Mouse (Mus musculus) limb, embryonic 15.5 days (tissue): ENCODE measurements around the gene Ppib. TPM values are rescaled to one million over a fixed set of nuclear protein-coding genes. Genes with fewer than 3 reads are reported as not detected.

Experiments used
- ATAC-seq: fragments of 200-750 bp; cut with Nextera tagmentation; 2 replicates; pipeline ENCODE4 v1.8.0; 2017; ENCODE audit warnings: low read depth, moderate TSS enrichment; ENCODE audit not compliant: insufficient number of reproducible peaks, low FRiP score, low TSS enrichment
- H3K27ac ChIP-seq: fragments of 300-500 bp; sonication (generic); 2 replicates; pipeline ENCODE4 v1.5.1; 2015; ENCODE audit warnings: moderate library complexity, mild to moderate bottlenecking, inconsistent platforms
- H3K27me3 ChIP-seq: fragments of 300-500 bp; sonication (generic); 2 replicates; pipeline ENCODE4 v1.6.1; 2015; ENCODE audit warnings: inconsistent platforms
- H3K36me3 ChIP-seq: fragments of 300-500 bp; sonication (generic); 2 replicates; pipeline ENCODE4 v1.6.1; 2015; ENCODE audit warnings: inconsistent platforms
- H3K4me1 ChIP-seq: fragments of 300-500 bp; sonication (generic); 2 replicates; pipeline ENCODE4 v1.6.1; 2015; ENCODE audit warnings: inconsistent platforms
- H3K4me2 ChIP-seq: fragments of 300-500 bp; sonication (generic); 2 replicates; pipeline ENCODE4 v1.6.1; 2015; ENCODE audit warnings: mild to moderate bottlenecking, inconsistent platforms
- H3K4me3 ChIP-seq: fragments of 300-500 bp; sonication (generic); 2 replicates; pipeline ENCODE4 v1.5.1; 2015; ENCODE audit warnings: mild to moderate bottlenecking, inconsistent platforms
- H3K9ac ChIP-seq: fragments of 300-500 bp; sonication (generic); 2 replicates; pipeline ENCODE4 v1.6.1; 2015; ENCODE audit warnings: inconsistent platforms
- H3K9me3 ChIP-seq: fragments of 300-500 bp; sonication (generic); 2 replicates; pipeline ENCODE4 v1.6.1; 2016; ENCODE audit warnings: inconsistent platforms
- WGBS: fragments of 180-500 bp; shearing (Covaris S2); methylation state at CpG from one replicate; pipeline ENCODE4 v1.1.7; 2015; 5-methylcytosine and 5-hydroxymethylcytosine counted together
- polyA plus RNA-seq: library from polyadenylated mRNA; unstranded; fragments of >200 nt; fragmentation: Nextera tagmentation; extraction: Ambion mirVana; gene quantifications from 2 replicates; pipeline ENCODE4 v1.2.1, GENCODE M21; 2015

The Ppib gene
- polyA plus RNA-seq, result 775 and 785 TPM in 2 replicates

DNA sequence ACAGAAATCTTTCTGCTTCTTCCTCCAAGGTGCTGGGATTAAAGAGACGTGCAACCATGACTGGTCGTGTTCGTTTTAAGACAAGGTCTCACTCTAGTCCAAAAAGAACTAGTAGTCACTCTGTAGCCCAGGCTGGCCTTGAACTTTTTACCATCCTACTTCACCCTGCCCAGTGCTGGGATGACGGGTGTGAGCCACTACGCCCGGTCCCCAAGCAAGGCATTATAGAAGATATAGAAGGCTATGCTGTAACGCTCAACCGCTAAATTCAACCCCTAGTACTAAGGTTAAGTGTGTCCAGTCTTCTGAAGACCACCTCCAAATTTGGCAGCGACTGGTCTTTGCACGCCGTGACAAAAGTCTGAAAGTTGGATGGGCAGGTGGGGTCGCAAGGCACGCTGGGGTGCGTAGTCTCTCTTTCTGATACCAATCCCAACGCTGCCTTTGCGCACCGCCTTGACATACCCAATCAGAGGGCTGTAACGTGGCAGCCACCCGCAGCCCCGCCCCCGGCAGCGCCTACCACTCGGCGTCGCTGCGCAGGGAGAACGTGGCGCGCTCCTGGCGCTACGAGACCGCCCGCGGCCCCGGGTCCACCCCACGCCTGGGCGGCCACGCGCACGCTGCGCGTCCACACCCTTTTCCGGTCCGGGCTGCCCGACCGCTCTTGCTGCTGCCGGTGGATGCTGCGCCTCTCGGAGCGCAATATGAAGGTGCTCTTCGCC is at the start of gene Ppib:
TSS of gene Ppib (plus strand) at position 640 of the 725 bp plus-strand sequence.
- Histone ChIP-seq H3K4me3 (peak within 1 kb of the TSS; percentile 80), H3K4me2 (peak within 1 kb of the TSS; percentile 74), H3K9me3 (no peaks in the 10 kb centered on the region), H3K4me1 (peaks cover 16% of the 10 kb centered on the region), H3K27me3 (no peaks in the 10 kb centered on the region), H3K36me3 (peaks cover 22% of the 10 kb centered on the region), H3K27ac (peak within 1 kb of the TSS; percentile 88), H3K9ac (peak within 1 kb of the TSS; percentile 90)
- WGBS, result 1% methylated on average over 51 of the region's 51 CpGs
- peak; percentile 97 for ATAC-seq

DNA sequence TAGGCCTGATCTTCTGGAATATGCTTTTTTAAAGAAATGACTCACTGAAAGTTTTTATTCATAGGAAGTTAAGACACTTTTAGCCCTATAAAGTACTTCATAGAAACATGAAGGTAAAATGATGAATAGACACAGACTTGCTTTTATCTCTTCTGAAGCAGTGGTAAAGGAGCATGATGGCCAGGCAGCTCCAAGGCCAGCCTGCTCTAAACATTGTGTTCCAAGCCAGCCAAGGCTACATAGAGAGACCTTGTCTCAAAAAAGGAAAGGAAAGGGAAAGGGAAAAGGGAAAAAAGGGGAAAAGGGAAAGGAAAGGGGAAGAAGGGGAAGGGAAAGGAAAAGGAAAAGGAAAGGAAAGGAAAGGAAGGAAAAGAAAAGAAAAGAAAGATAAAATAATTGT is 39.4 kb upstream of the Ppib start:
- Histone ChIP-seq H3K36me3 (peaks cover 10% of the 10 kb centered on the region), H3K27ac (no peak overlapping the region), H3K4me1 (no peaks in the 10 kb centered on the region), H3K27me3 (no peaks in the 10 kb centered on the region), H3K9me3 (no peaks in the 10 kb centered on the region), H3K9ac (no peak overlapping the region), H3K4me2 (no peak overlapping the region), H3K4me3 (no peak overlapping the region)
- ATAC-seq, result no peak

DNA sequence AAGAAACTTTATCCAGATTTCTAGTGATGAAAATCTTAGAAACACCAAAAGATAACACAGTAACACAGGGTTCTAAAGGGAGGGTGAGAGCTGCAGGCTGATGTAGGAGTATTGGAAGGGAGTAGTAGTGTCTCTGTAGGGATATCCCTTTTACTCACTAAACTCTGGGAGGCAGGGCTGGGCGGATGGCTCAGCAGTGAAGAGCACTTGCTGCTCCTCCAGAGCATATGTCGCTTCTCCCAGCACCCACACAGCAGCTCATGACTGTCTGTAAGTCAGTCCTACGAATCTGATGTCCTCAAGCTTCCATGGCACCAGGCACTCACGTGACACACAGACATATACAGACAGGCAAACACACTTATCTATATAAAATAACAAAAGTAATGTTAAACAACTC is 21.9 kb upstream of the Ppib start:
- no peak overlapping the region for H3K4me3 ChIP-seq
- no peak overlapping the region for H3K9ac ChIP-seq
- no peak for ATAC-seq
- H3K9me3 ChIP-seq, result no peaks in the 10 kb centered on the region
- WGBS, result 86% methylated on average over 4 of the region's 4 CpGs
- H3K36me3 ChIP-seq, result peaks cover 55% of the 10 kb centered on the region
- H3K4me1 ChIP-seq, result no peaks in the 10 kb centered on the region
- H3K27me3 ChIP-seq, result no peaks in the 10 kb centered on the region
- no peak overlapping the region for H3K4me2 ChIP-seq
- no peak overlapping the region for H3K27ac ChIP-seq

DNA sequence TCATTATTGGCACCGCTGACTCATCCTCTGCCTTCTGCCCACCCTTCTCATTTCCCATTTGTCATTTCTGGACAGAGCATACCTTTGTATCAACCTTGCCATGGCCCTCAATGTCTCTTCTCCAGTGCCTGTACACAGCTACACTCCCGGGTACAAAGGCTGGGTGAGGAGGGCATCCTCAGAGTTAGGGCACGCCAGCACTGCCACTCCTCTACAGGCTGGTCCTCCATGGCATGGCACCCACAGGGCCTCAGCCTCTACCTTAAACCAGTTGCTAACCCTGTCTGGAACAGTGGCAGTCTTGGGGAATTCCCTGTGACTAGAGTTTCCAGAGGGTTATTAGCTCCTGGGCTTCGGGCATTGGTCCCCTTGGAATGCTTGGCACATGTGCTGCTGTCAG is 21.4 kb upstream of the Ppib start:
- WGBS, result 93% methylated on average over 4 of the region's 4 CpGs
- H3K36me3 ChIP-seq, result peaks cover 53% of the 10 kb centered on the region
- no peaks in the 10 kb centered on the region for H3K4me1 ChIP-seq

DNA sequence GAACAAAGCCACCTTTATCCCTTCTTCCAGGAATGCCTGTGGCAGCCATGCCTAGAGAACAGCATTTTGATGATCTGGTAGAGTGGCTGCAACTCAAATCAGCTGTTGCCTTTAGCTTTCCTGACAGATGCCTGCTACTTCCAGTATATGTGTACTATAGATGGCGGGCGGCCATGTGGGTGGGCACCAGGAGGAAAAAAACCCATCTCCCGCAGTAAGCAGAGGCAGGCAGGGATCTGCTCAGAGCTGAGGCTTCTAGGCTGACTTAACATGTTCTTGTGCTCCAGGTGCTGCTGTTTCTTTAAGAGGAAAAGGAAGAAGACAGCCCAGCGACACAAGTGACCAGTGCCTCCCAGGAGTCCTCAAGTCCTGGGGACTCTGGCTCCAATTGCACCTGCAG is 20.7 kb upstream of the Ppib start:
- no peak overlapping the region for H3K4me3 ChIP-seq
- H3K9ac ChIP-seq, result no peak overlapping the region
- no peak overlapping the region for H3K27ac ChIP-seq
- H3K36me3 ChIP-seq, result peaks cover 46% of the 10 kb centered on the region
- no peaks in the 10 kb centered on the region for H3K9me3 ChIP-seq
- H3K27me3 ChIP-seq, result no peaks in the 10 kb centered on the region
- no peak overlapping the region for H3K4me2 ChIP-seq
- H3K4me1 ChIP-seq, result no peaks in the 10 kb centered on the region
- 74% methylated on average over 4 of the region's 4 CpGs for WGBS
- ATAC-seq, result no peak

More for the DNA sequence above, 21.4 kb upstream of the Ppib start:
- Histone ChIP-seq H3K4me3 (no peak overlapping the region), H3K27ac (no peak overlapping the region), H3K9me3 (no peaks in the 10 kb centered on the region), H3K27me3 (no peaks in the 10 kb centered on the region), H3K4me2 (no peak overlapping the region), H3K9ac (no peak overlapping the region)
- no peak for ATAC-seq

DNA sequence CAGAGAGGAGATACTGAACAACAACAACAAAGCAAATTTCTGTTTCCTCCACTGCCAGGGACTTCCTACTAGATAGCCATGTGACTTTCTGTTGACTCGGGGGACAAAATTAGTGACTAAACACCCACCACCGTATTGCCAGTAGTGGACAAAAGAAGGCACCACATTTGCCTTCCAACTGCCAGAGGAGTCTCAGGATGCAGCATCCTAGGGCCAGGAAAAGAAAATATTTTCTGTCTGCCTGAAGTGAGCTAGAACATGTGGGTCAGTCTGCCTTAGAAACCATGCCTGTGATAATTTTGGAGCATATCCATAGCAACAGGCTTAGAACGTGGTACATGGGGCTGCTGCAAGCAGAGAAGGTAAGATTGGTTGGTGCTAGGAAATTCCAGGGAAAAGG is 19.2 kb upstream of the Ppib start:
- 89% methylated on average over 3 of the region's 3 CpGs for WGBS
- H3K36me3 ChIP-seq, result peaks cover 37% of the 10 kb centered on the region
- H3K4me3 ChIP-seq, result no peak overlapping the region
- H3K4me2 ChIP-seq, result no peak overlapping the region
- ATAC-seq, result no peak
- H3K4me1 ChIP-seq, result no peaks in the 10 kb centered on the region
- H3K9ac ChIP-seq, result no peak overlapping the region
- no peaks in the 10 kb centered on the region for H3K27me3 ChIP-seq
- no peaks in the 10 kb centered on the region for H3K9me3 ChIP-seq
- no peak overlapping the region for H3K27ac ChIP-seq

- no peak overlapping the region for H3K4me3 ChIP-seq
- 80% methylated on average over 4 of the region's 4 CpGs for WGBS
- no peaks in the 10 kb centered on the region for H3K4me1 ChIP-seq
- no peaks in the 10 kb centered on the region for H3K27me3 ChIP-seq
- H3K36me3 ChIP-seq, result peaks cover 29% of the 10 kb centered on the region
- no peak for ATAC-seq
- H3K27ac ChIP-seq, result no peak overlapping the region
- no peak overlapping the region for H3K9ac ChIP-seq
- no peaks in the 10 kb centered on the region for H3K9me3 ChIP-seq
- H3K4me2 ChIP-seq, result no peak overlapping the region
Observed at GRCm38 (mm10) chr9:66042331-66042730, 17.7 kb upstream of the Ppib start.

GRCm38 (mm10) chr9:66043241-66043640 is 16.8 kb upstream of the Ppib start:
- ATAC-seq, result no peak
- H3K9ac ChIP-seq, result no peak overlapping the region
- H3K4me2 ChIP-seq, result no peak overlapping the region
- no peak overlapping the region for H3K4me3 ChIP-seq
- 97% methylated on average over 3 of the region's 3 CpGs for WGBS
- no peaks in the 10 kb centered on the region for H3K27me3 ChIP-seq
- H3K36me3 ChIP-seq, result peaks cover 27% of the 10 kb centered on the region
- H3K9me3 ChIP-seq, result no peaks in the 10 kb centered on the region
- no peak overlapping the region for H3K27ac ChIP-seq
- H3K4me1 ChIP-seq, result no peaks in the 10 kb centered on the region

GRCm38 (mm10) chr9:66049931-66050601 is 10.0 kb upstream of the Ppib start:
- no peak overlapping the region for H3K4me2 ChIP-seq
- ATAC-seq, result no peak
- no peaks in the 10 kb centered on the region for H3K36me3 ChIP-seq
- H3K27me3 ChIP-seq, result no peaks in the 10 kb centered on the region
- H3K9ac ChIP-seq, result no peak overlapping the region
- 73% methylated on average over 6 of the region's 6 CpGs for WGBS
- no peaks in the 10 kb centered on the region for H3K9me3 ChIP-seq
- no peak overlapping the region for H3K27ac ChIP-seq
- no peaks in the 10 kb centered on the region for H3K4me1 ChIP-seq
- H3K4me3 ChIP-seq, result no peak overlapping the region

DNA sequence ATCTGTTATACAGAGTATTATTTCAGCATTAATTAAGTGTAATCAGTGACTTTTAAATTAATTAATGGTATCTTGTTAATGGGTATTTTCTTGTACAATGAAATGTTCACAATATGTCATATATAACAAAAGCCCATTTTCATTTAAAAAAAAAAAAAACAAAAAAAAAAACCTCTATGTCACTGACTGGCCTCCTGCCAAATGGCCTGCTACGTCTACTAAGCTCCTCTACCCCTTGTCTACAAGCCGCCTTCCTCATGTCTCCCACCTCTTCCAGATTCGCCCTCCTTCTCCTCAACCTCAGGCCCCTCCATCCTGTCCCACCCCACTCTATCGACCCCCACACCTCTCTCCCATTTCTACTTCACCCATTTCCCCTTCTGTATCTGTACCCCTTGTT is 8.5 kb upstream of the Ppib start:
- H3K27ac ChIP-seq, result no peak overlapping the region
- no peak for ATAC-seq
- no peaks in the 10 kb centered on the region for H3K27me3 ChIP-seq
- H3K4me1 ChIP-seq, result no peaks in the 10 kb centered on the region
- no peaks in the 10 kb centered on the region for H3K36me3 ChIP-seq
- H3K9me3 ChIP-seq, result no peaks in the 10 kb centered on the region
- H3K4me2 ChIP-seq, result no peak overlapping the region
- H3K4me3 ChIP-seq, result no peak overlapping the region
- H3K9ac ChIP-seq, result no peak overlapping the region
- WGBS, result 67% methylated on average over 4 of the region's 4 CpGs

GRCm38 (mm10) chr9:66052731-66053130 is 7.3 kb upstream of the Ppib start:
- no peaks in the 10 kb centered on the region for H3K27me3 ChIP-seq
- no peaks in the 10 kb centered on the region for H3K36me3 ChIP-seq
- H3K9me3 ChIP-seq, result no peaks in the 10 kb centered on the region
- H3K4me1 ChIP-seq, result no peaks in the 10 kb centered on the region
- H3K4me2 ChIP-seq, result no peak overlapping the region
- H3K27ac ChIP-seq, result no peak overlapping the region
- no peak overlapping the region for H3K9ac ChIP-seq
- WGBS, result 94% methylated on average over 1 of the region's 1 CpGs
- ATAC-seq, result no peak
- H3K4me3 ChIP-seq, result no peak overlapping the region

DNA sequence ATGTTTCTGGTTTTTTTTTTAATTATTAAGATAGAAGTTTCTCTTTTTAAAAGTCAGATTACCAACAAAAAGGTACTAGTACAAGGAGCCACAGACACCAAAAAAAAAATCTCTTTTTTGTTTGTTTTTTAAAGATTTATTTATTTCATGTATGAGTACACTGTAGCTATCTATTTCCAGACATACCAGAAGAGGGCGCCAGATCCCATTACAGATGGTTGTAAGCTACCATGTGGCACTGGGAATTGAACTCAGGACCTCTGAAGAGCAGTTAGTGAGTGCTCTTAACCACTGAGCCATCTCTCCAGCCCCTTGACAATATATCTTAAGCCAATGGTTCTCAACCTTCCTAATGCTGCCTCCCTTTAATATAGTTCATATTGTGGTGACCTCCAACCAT is 6.4 kb upstream of the Ppib start:
- Histone ChIP-seq H3K9ac (no peak overlapping the region), H3K27ac (no peak overlapping the region), H3K9me3 (no peaks in the 10 kb centered on the region), H3K4me2 (no peak overlapping the region), H3K36me3 (no peaks in the 10 kb centered on the region), H3K27me3 (no peaks in the 10 kb centered on the region), H3K4me1 (no peaks in the 10 kb centered on the region), H3K4me3 (no peak overlapping the region)
- ATAC-seq, result no peak
- 36% methylated on average over 1 of the region's 1 CpGs for WGBS
